Mouse (Mus musculus): Measurements from ENCODE around the gene Zfp715. TPM values are rescaled to one million over a fixed set of nuclear protein-coding genes. Genes with fewer than 3 reads are reported as not detected.
"Not testable (repeated sequence)": the region's sequence is repeated elsewhere in the genome, so short reads cannot be mapped to it uniquely, and the experiment has no call there.

Gene Zfp715
- polyA plus RNA-seq (2015; fragmentation: Nextera tagmentation; extraction: Ambion mirVana), result 14.9 TPM in 2 replicates

DNA sequence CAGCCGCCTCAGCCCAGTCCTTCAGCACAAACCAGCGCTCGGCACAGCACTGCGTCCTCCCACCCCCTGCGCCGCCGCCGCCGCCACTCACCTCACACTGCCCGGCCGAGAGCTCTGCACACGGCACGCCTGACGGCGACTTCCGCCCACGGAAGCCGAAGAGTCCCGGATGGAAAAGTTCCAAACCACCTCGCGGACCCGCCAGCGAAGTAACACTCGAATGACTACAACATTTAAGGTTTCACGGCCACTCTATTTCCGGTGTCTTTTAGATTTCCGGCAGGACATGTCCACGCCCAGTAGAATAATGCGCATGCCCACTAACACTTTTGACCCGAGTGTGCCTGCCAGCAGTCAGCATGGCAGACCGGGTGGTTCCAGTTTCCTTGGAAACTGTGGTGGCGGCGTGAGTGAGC, at the start of gene Zfp715:
TSS of gene Zfp715 (minus strand) at position 282 of the 416 bp plus-strand sequence.
- peak; percentile 94 for ATAC-seq (ENCODE audit: low FRiP score, low TSS enrichment)
- H3K4me2 ChIP-seq (replicated peaks; ENCODE audit: low read depth, low read length), result peak within 1 kb of the TSS; percentile 82
- H3K27me3 ChIP-seq (ENCODE audit: insufficient read depth, low read length), result no peaks in the 10 kb centered on the region
- 0 out of 2 replicates have a peak, but pooled peaks cover 7% of the 10 kb centered on the region for H3K36me3 ChIP-seq (ENCODE audit: insufficient read depth, low read length)
- H3K4me3 ChIP-seq (ENCODE audit: low read length), result peak within 1 kb of the TSS; percentile 72
- under 1% methylated on average over 33 of the region's 33 CpGs for WGBS
- H3K27ac ChIP-seq (ENCODE audit: low read length), result peak within 1 kb of the TSS; percentile 90
- H3K9me3 ChIP-seq (ENCODE audit: low read length), result no peaks in the 10 kb centered on the region
- H3K4me1 ChIP-seq (ENCODE audit: insufficient read depth, low read length), result peaks cover 11% of the 10 kb centered on the region
- peak within 1 kb of the TSS; percentile 81 for H3K9ac ChIP-seq (replicated peaks; ENCODE audit: low read length)

DNA sequence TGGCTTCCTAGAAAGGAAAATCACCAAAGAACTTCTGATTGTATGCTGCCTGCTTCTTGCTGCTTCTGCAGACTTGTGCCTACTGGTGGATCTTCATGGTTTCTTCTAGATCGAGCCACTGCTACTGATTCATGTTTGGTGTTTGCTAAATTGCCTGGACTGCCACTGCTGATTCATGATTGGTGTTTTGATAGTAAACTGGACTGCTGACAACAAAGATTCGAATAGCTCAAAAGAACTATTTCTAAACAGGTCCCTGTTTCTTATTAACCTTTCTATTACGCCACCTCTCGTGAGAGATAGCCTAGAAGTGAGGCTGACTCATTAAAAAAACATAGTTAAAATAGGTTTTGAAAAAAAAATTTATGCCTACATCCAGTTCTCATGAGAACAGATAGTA, 48.9 kb upstream of the Zfp715 start:
- Histone ChIP-seq H3K9ac (replicated peaks; ENCODE audit: low read length) (no peak overlapping the region), H3K4me3 (ENCODE audit: low read length) (no peak overlapping the region), H3K36me3 (ENCODE audit: insufficient read depth, low read length) (no peaks in the 10 kb centered on the region), H3K27ac (ENCODE audit: low read length) (no peak overlapping the region), H3K9me3 (ENCODE audit: low read length) (no peaks in the 10 kb centered on the region), H3K27me3 (ENCODE audit: insufficient read depth, low read length) (no peaks in the 10 kb centered on the region), H3K4me2 (replicated peaks; ENCODE audit: low read depth, low read length) (no peak overlapping the region), H3K4me1 (ENCODE audit: insufficient read depth, low read length) (no peaks in the 10 kb centered on the region)
- no peak for ATAC-seq (ENCODE audit: low FRiP score, low TSS enrichment)
- 63% methylated on average over 4 of the region's 4 CpGs for WGBS

DNA sequence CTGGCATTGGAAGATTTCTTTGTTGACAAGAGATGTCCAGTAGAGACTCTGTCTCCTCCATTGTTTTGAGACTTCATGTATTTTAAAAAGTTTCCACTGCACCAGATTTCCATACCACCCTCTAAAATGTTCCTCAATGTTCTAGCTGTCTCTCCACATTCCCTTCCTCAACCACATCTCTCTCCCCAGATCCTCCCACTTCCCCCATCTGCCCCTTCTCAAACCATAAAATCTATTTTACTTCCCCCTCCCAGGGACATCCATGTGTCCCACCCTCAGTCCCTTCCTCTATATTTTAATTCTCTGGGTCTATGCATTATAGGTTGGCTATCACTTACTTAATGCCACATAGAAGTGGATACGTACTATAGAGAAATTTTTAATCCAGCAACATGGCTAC, 48.3 kb upstream of the Zfp715 start:
- H3K4me2 ChIP-seq (replicated peaks; ENCODE audit: low read depth, low read length), result no peak overlapping the region
- H3K9ac ChIP-seq (replicated peaks; ENCODE audit: low read length), result no peak overlapping the region
- no peaks in the 10 kb centered on the region for H3K27me3 ChIP-seq (ENCODE audit: insufficient read depth, low read length)
- ATAC-seq (ENCODE audit: low FRiP score, low TSS enrichment), result no peak
- H3K36me3 ChIP-seq (ENCODE audit: insufficient read depth, low read length), result no peaks in the 10 kb centered on the region
- no peak overlapping the region for H3K4me3 ChIP-seq (ENCODE audit: low read length)
- no peaks in the 10 kb centered on the region for H3K4me1 ChIP-seq (ENCODE audit: insufficient read depth, low read length)
- H3K9me3 ChIP-seq (ENCODE audit: low read length), result no peaks in the 10 kb centered on the region
- 90% methylated on average over 1 of the region's 1 CpGs for WGBS
- H3K27ac ChIP-seq (ENCODE audit: low read length), result no peak overlapping the region

DNA sequence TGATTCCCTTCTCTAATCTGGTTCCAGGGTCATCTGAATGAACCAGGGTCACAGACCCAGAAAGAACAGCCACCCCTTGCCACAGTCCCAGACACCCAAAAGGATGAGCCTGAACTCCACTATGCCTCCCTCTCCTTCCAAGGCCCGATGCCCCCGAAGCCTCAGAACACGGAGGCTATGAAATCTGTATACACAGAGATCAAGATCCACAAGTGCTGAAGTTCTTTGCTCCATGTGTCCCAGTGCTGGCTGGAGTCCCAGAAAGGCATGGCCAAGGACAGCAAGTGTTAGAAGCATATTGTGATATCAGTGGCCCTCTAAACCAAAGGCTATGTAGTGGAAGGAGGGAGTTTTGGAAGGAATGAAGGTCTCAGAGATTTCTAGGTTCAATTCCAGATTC, 45.5 kb upstream of the Zfp715 start:
- no peak overlapping the region for H3K4me2 ChIP-seq (replicated peaks; ENCODE audit: low read depth, low read length)
- no peak for ATAC-seq (ENCODE audit: low FRiP score, low TSS enrichment)
- H3K36me3 ChIP-seq (ENCODE audit: insufficient read depth, low read length), result no peaks in the 10 kb centered on the region
- H3K27me3 ChIP-seq (ENCODE audit: insufficient read depth, low read length), result no peaks in the 10 kb centered on the region
- H3K4me1 ChIP-seq (ENCODE audit: insufficient read depth, low read length), result no peaks in the 10 kb centered on the region
- H3K27ac ChIP-seq (ENCODE audit: low read length), result no peak overlapping the region
- H3K4me3 ChIP-seq (ENCODE audit: low read length), result no peak overlapping the region
- H3K9ac ChIP-seq (replicated peaks; ENCODE audit: low read length), result no peak overlapping the region
- H3K9me3 ChIP-seq (ENCODE audit: low read length), result no peaks in the 10 kb centered on the region
- WGBS, result 89% methylated on average over 3 of the region's 3 CpGs

DNA sequence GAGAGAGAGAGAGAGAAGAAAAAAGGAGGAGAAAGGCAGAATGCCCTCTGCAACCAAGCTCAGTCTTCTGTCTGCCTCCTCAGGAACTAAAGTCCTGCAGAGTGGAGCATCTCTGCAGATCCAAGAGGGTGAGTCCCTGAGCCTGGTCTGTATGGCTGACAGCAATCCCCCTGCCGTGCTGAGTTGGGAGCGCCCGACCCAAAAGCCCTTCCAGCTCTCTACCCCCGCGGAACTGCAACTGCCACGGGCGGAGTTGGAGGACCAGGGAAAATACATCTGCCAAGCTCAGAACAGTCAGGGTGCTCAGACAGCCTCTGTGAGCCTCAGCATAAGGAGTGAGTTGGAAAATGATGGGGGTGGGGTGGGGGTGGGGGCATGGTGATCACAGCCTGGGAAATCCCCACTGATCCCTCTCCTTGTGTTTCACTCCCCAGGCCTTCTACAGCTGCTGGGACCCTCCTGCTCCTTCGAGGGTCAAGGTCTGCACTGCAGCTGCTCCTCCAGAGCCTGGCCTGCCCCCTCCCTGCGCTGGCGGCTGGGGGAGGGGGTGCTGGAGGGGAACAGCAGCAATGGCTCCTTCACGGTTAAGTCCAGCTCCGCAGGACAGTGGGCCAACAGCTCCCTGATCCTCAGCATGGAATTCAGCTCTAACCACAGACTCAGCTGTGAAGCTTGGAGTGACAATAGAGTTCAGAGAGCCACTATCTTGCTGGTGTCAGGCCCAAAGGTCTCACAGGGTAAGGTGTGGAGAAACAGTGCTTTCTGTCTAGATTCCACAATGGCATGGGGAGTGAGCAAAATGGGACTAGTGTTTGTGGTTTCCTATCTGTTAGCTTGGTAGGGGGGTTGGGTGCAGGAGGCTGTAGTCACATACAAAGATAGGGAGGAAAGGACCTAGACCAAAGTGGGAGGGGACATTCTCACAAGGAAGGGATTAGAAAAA, 42.1 kb upstream of the Zfp715 start:
- Histone ChIP-seq H3K27ac (ENCODE audit: low read length) (no peak overlapping the region), H3K9me3 (ENCODE audit: low read length) (no peaks in the 10 kb centered on the region), H3K27me3 (ENCODE audit: insufficient read depth, low read length) (no peaks in the 10 kb centered on the region), H3K9ac (replicated peaks; ENCODE audit: low read length) (no peak overlapping the region), H3K4me3 (ENCODE audit: low read length) (no peak overlapping the region), H3K4me1 (ENCODE audit: insufficient read depth, low read length) (no peaks in the 10 kb centered on the region), H3K4me2 (replicated peaks; ENCODE audit: low read depth, low read length) (no peak overlapping the region), H3K36me3 (ENCODE audit: insufficient read depth, low read length) (no peaks in the 10 kb centered on the region)
- 3% methylated on average over 12 of the region's 12 CpGs for WGBS
- ATAC-seq (ENCODE audit: low FRiP score, low TSS enrichment), result peak; percentile 59; the same call in 1 of the 2 replicates

DNA sequence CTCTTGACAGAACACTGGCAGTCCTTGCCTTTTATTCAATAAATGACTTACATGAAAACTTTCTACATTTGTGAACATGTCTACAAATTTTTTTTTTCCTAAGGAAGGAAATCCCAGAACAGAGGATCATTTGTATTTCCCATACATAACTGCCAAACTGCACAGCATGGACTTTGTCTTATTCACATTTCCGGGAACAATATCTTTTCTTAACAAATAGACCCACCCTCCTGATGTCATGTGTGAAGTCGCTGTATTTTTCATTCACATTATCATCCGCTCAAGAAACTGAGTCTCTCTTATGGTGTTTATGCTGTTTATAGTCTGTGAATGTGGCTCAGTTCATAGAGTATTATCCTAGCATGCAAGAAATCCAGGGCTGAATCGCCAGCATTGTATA, 40.7 kb upstream of the Zfp715 start:
- WGBS, result 81% methylated on average over 4 of the region's 4 CpGs
- no peaks in the 10 kb centered on the region for H3K4me1 ChIP-seq (ENCODE audit: insufficient read depth, low read length)
- no peak for ATAC-seq (ENCODE audit: low FRiP score, low TSS enrichment)
- no peak overlapping the region for H3K4me2 ChIP-seq (replicated peaks; ENCODE audit: low read depth, low read length)
- H3K9ac ChIP-seq (replicated peaks; ENCODE audit: low read length), result no peak overlapping the region
- no peaks in the 10 kb centered on the region for H3K27me3 ChIP-seq (ENCODE audit: insufficient read depth, low read length)
- H3K9me3 ChIP-seq (ENCODE audit: low read length), result no peaks in the 10 kb centered on the region
- no peak overlapping the region for H3K4me3 ChIP-seq (ENCODE audit: low read length)
- no peaks in the 10 kb centered on the region for H3K36me3 ChIP-seq (ENCODE audit: insufficient read depth, low read length)
- no peak overlapping the region for H3K27ac ChIP-seq (ENCODE audit: low read length)

DNA sequence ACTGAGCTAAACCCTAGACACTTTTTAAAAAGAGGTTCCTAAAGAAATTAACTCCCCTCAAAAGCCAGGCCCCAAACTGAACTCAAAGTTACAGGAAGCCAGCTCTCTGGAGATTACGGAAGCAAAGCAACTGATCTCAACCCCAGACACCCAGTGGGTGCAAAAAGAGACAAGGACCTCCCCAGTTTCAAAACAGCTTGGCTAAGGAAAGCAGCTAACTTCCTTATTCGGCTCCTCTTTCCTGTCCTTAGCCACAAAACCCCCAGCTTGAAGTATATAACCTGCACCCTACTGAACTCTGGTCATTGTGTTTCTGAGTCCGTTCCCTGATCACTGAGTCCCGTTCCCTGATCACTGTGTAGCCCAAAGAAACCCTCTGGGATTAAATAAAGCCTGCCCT, 40.0 kb upstream of the Zfp715 start:
- Histone ChIP-seq H3K4me1 (ENCODE audit: insufficient read depth, low read length) (no peaks in the 10 kb centered on the region), H3K4me2 (replicated peaks; ENCODE audit: low read depth, low read length) (no peak overlapping the region), H3K9ac (replicated peaks; ENCODE audit: low read length) (no peak overlapping the region), H3K9me3 (ENCODE audit: low read length) (no peaks in the 10 kb centered on the region), H3K4me3 (ENCODE audit: low read length) (no peak overlapping the region), H3K27ac (ENCODE audit: low read length) (no peak overlapping the region), H3K36me3 (ENCODE audit: insufficient read depth, low read length) (no peaks in the 10 kb centered on the region), H3K27me3 (ENCODE audit: insufficient read depth, low read length) (no peaks in the 10 kb centered on the region)
- ATAC-seq (ENCODE audit: low FRiP score, low TSS enrichment), result no peak
- 71% methylated on average over 4 of the region's 4 CpGs for WGBS

DNA sequence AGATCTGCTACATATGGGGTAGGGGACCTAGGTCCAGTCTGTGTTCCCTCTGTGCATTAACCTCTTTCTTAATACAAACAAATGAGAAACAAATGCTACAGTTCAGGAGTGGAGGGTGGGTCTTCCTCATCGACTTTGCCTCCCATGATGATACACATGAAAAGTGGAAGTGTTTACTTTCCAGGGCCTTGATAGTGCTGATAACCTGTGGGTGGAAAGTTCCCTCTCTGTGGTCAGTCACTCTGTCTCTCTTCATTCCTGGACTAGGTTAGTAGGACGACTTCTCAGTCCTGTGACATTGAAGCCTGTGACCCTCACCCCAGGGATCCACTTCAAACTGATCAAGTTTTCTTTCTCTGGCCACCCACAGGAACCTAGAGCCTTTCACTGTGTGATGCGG, 38.1 kb upstream of the Zfp715 start, which contains the start of gene Siglecf:
TSS of gene Siglecf (plus strand) at position 188 of the 400 bp plus-strand sequence.
- Histone ChIP-seq H3K9me3 (ENCODE audit: low read length) (no peaks in the 10 kb centered on the region), H3K9ac (replicated peaks; ENCODE audit: low read length) (no peak within 1 kb of the TSS), H3K4me2 (replicated peaks; ENCODE audit: low read depth, low read length) (no peak within 1 kb of the TSS), H3K4me3 (ENCODE audit: low read length) (no peak within 1 kb of the TSS), H3K27ac (ENCODE audit: low read length) (no peak within 1 kb of the TSS), H3K36me3 (ENCODE audit: insufficient read depth, low read length) (no peaks in the 10 kb centered on the region), H3K4me1 (ENCODE audit: insufficient read depth, low read length) (no peaks in the 10 kb centered on the region), H3K27me3 (ENCODE audit: insufficient read depth, low read length) (no peaks in the 10 kb centered on the region)
- no peak for ATAC-seq (ENCODE audit: low FRiP score, low TSS enrichment)
- WGBS, result 65% methylated on average over 3 of the region's 3 CpGs

DNA sequence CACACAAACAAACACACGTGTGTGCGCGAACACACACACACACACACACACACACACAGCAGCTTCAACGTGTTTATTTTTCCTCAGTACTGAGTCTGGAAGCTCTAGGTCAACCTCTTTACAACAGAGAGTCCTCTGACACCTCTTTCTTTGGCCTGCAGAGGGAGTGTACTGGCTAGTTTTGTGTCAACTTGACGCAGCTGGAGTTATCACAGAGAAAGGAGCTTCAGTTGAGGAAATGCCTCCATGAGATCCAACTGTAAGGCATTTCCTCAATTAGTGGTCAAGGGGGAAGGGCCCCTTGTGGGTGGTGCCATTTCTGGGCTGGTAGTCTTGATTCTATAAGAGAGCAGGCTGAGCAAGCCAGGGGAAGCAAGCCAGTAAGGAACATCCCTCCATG, 36.5 kb upstream of the Zfp715 start:
- WGBS, result 59% methylated on average over 5 of the region's 5 CpGs

DNA sequence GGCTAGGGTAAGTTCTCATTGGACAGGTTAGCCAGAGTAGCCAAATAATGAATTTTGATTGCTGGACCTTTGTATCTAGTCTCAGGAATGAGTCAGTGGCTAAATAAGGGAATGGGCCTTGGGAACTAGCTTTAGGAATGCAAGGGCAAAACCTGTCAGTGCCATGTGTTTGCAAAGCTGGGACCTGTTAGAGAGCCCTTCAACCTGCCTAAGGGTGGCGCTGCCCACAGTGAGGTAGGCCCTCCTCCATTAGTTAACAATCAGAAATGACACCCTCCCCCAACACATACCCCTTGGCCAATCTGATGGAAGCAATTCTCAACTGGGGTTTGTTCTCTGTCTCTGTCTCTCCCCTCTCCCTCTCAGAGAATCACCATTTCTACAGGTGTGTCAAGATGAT, 33.5 kb upstream of the Zfp715 start:
- Histone ChIP-seq H3K9ac (replicated peaks; ENCODE audit: low read length) (no peak overlapping the region), H3K4me2 (replicated peaks; ENCODE audit: low read depth, low read length) (no peak overlapping the region), H3K36me3 (ENCODE audit: insufficient read depth, low read length) (no peaks in the 10 kb centered on the region), H3K4me1 (ENCODE audit: insufficient read depth, low read length) (no peaks in the 10 kb centered on the region), H3K27ac (ENCODE audit: low read length) (no peak overlapping the region), H3K27me3 (ENCODE audit: insufficient read depth, low read length) (no peaks in the 10 kb centered on the region), H3K9me3 (ENCODE audit: low read length) (no peaks in the 10 kb centered on the region), H3K4me3 (ENCODE audit: low read length) (no peak overlapping the region)
- WGBS, result 78% methylated on average over 1 of the region's 1 CpGs
- ATAC-seq (ENCODE audit: low FRiP score, low TSS enrichment), result no peak

More for the DNA sequence above, 36.5 kb upstream of the Zfp715 start:
- not testable (repeated sequence) for H3K27me3 ChIP-seq (ENCODE audit: insufficient read depth, low read length); H3K4me3 ChIP-seq (ENCODE audit: low read length); H3K9ac ChIP-seq (replicated peaks; ENCODE audit: low read length); H3K4me2 ChIP-seq (replicated peaks; ENCODE audit: low read depth, low read length); ATAC-seq (ENCODE audit: low FRiP score, low TSS enrichment); H3K27ac ChIP-seq (ENCODE audit: low read length); H3K4me1 ChIP-seq (ENCODE audit: insufficient read depth, low read length); H3K36me3 ChIP-seq (ENCODE audit: insufficient read depth, low read length); H3K9me3 ChIP-seq (ENCODE audit: low read length)
